Mouse (Mus musculus): ENCODE measurements around the gene Lamc3. TPM values are rescaled to one million over a fixed set of nuclear protein-coding genes. Genes with fewer than 3 reads are reported as not detected.

Gene Lamc3
- polyA plus RNA-seq, 1 experiment, result not detected

GRCm38 (mm10) chr2:31952725-31953124 is 65.6 kb downstream of the Lamc3 start:
- Histone ChIP-seq H3K4me3 (ENCODE audit: insufficient read depth, low read depth, low read length) (no peak overlapping the region), H3K27ac (ENCODE audit: insufficient read depth, low read depth, low read length) (no peak overlapping the region), H3K4me1 (ENCODE audit: control insufficient read depth, insufficient read depth, low read length) (peaks cover 32% of the 10 kb centered on the region)
- TF ChIP-seq POLR2A (IDR thresholded peaks at IDR 0.05; ENCODE audit: insufficient read depth, low read depth, low read length), result no peak
- TF ChIP-seq CTCF (IDR thresholded peaks at IDR 0.05; ENCODE audit: insufficient read depth, low read depth, low read length), result no peak
- 73% methylated on average over 3 of the region's 3 CpGs for WGBS

- WGBS, result 95% methylated on average over 8 of the region's 8 CpGs
- no peak overlapping the region for H3K27ac ChIP-seq (ENCODE audit: insufficient read depth, low read depth, low read length)
Measured at GRCm38 (mm10) chr2:31953687-31954086, 66.6 kb downstream of the Lamc3 start.

GRCm38 (mm10) chr2:31954779-31955181 is 67.7 kb downstream of the Lamc3 start:
- H3K4me1 ChIP-seq (ENCODE audit: control insufficient read depth, insufficient read depth, low read length), result peaks cover 26% of the 10 kb centered on the region
- no peak for TF ChIP-seq POLR2A (IDR thresholded peaks at IDR 0.05; ENCODE audit: insufficient read depth, low read depth, low read length)
- no peak overlapping the region for H3K4me3 ChIP-seq (ENCODE audit: insufficient read depth, low read depth, low read length)
- 68% methylated on average over 9 of the region's 9 CpGs for WGBS
- H3K27ac ChIP-seq (ENCODE audit: insufficient read depth, low read depth, low read length), result no peak overlapping the region

More at GRCm38 (mm10) chr2:31953687-31954086, 66.6 kb downstream of the Lamc3 start:
- TF ChIP-seq POLR2A (IDR thresholded peaks at IDR 0.05; ENCODE audit: insufficient read depth, low read depth, low read length) (no peak), CTCF (IDR thresholded peaks at IDR 0.05; ENCODE audit: insufficient read depth, low read depth, low read length) (no peak)
- Histone ChIP-seq H3K4me3 (ENCODE audit: insufficient read depth, low read depth, low read length) (no peak overlapping the region), H3K4me1 (ENCODE audit: control insufficient read depth, insufficient read depth, low read length) (peaks cover 27% of the 10 kb centered on the region)

GRCm38 (mm10) chr2:31955686-31956085 is 68.6 kb downstream of the Lamc3 start:
- Histone ChIP-seq H3K4me1 (ENCODE audit: control insufficient read depth, insufficient read depth, low read length) (peaks cover 19% of the 10 kb centered on the region), H3K4me3 (ENCODE audit: insufficient read depth, low read depth, low read length) (no peak overlapping the region), H3K27ac (ENCODE audit: insufficient read depth, low read depth, low read length) (no peak overlapping the region)
- no peak for TF ChIP-seq POLR2A (IDR thresholded peaks at IDR 0.05; ENCODE audit: insufficient read depth, low read depth, low read length)
- TF ChIP-seq CTCF (IDR thresholded peaks at IDR 0.05; ENCODE audit: insufficient read depth, low read depth, low read length), result no peak
- 91% methylated on average over 5 of the region's 5 CpGs for WGBS

- 93% methylated on average over 10 of the region's 10 CpGs for WGBS
- Histone ChIP-seq H3K27ac (ENCODE audit: insufficient read depth, low read depth, low read length) (no peak overlapping the region), H3K4me1 (ENCODE audit: control insufficient read depth, insufficient read depth, low read length) (peaks cover 14% of the 10 kb centered on the region), H3K4me3 (ENCODE audit: insufficient read depth, low read depth, low read length) (no peak overlapping the region)
- no peak for TF ChIP-seq CTCF (IDR thresholded peaks at IDR 0.05; ENCODE audit: insufficient read depth, low read depth, low read length)
- TF ChIP-seq POLR2A (IDR thresholded peaks at IDR 0.05; ENCODE audit: insufficient read depth, low read depth, low read length), result no peak
Measured at GRCm38 (mm10) chr2:31957211-31957610, 70.1 kb downstream of the Lamc3 start.

- TF ChIP-seq CTCF (IDR thresholded peaks at IDR 0.05; ENCODE audit: insufficient read depth, low read depth, low read length) (no peak), POLR2A (IDR thresholded peaks at IDR 0.05; ENCODE audit: insufficient read depth, low read depth, low read length) (no peak)
- 93% methylated on average over 8 of the region's 8 CpGs for WGBS
- H3K27ac ChIP-seq (ENCODE audit: insufficient read depth, low read depth, low read length), result no peak overlapping the region
- H3K4me1 ChIP-seq (ENCODE audit: control insufficient read depth, insufficient read depth, low read length), result peaks cover 10% of the 10 kb centered on the region; the same call in 1 of the 2 replicates
- no peak overlapping the region for H3K4me3 ChIP-seq (ENCODE audit: insufficient read depth, low read depth, low read length)
Measured at GRCm38 (mm10) chr2:31960986-31961385, 73.9 kb downstream of the Lamc3 start.

- 47% methylated on average over 4 of the region's 4 CpGs for WGBS
- Histone ChIP-seq H3K4me3 (ENCODE audit: insufficient read depth, low read depth, low read length) (no peak overlapping the region), H3K4me1 (ENCODE audit: control insufficient read depth, insufficient read depth, low read length) (peaks cover 10% of the 10 kb centered on the region; the same call in 1 of the 2 replicates), H3K27ac (ENCODE audit: insufficient read depth, low read depth, low read length) (peak overlapping the region; percentile 36)
- TF ChIP-seq CTCF (IDR thresholded peaks at IDR 0.05; ENCODE audit: insufficient read depth, low read depth, low read length), result no peak
- TF ChIP-seq POLR2A (IDR thresholded peaks at IDR 0.05; ENCODE audit: insufficient read depth, low read depth, low read length), result no peak
Measured at GRCm38 (mm10) chr2:31961791-31962222, 74.7 kb downstream of the Lamc3 start.

GRCm38 (mm10) chr2:31962501-31963224 is 75.6 kb downstream of the Lamc3 start:
- 46% methylated on average over 8 of the region's 8 CpGs for WGBS
- Histone ChIP-seq H3K4me1 (ENCODE audit: control insufficient read depth, insufficient read depth, low read length) (peaks cover 10% of the 10 kb centered on the region; the same call in 1 of the 2 replicates), H3K27ac (ENCODE audit: insufficient read depth, low read depth, low read length) (0 out of 2 replicates have a peak overlapping the region, but pooled peaks have one; percentile 36), H3K4me3 (ENCODE audit: insufficient read depth, low read depth, low read length) (no peak overlapping the region)
- TF ChIP-seq CTCF (IDR thresholded peaks at IDR 0.05; ENCODE audit: insufficient read depth, low read depth, low read length) (no peak), POLR2A (IDR thresholded peaks at IDR 0.05; ENCODE audit: insufficient read depth, low read depth, low read length) (no peak)

- H3K27ac ChIP-seq (ENCODE audit: insufficient read depth, low read depth, low read length), result 0 out of 2 replicates have a peak overlapping the region, but pooled peaks have one; percentile 6
- TF ChIP-seq CTCF (IDR thresholded peaks at IDR 0.05; ENCODE audit: insufficient read depth, low read depth, low read length) (no peak), POLR2A (IDR thresholded peaks at IDR 0.05; ENCODE audit: insufficient read depth, low read depth, low read length) (no peak)
- 55% methylated on average over 7 of the region's 7 CpGs for WGBS
- no peak overlapping the region for H3K4me3 ChIP-seq (ENCODE audit: insufficient read depth, low read depth, low read length)
- peaks cover 10% of the 10 kb centered on the region; the same call in 1 of the 2 replicates for H3K4me1 ChIP-seq (ENCODE audit: control insufficient read depth, insufficient read depth, low read length)
Measured at GRCm38 (mm10) chr2:31963491-31963890, 76.4 kb downstream of the Lamc3 start.
